Mouse (Mus musculus) embryo, embryonic 10 days (tissue): ENCODE measurements around the gene Zscan4-ps3.
"Not testable (repeated sequence)": the region's sequence is repeated elsewhere in the genome, so short reads cannot be mapped to it uniquely, and the experiment has no call there.

ENCODE experiments used
- DNase-seq: peaks from one replicate; pipeline ENCODE4 v3.0.0-alpha.2; 2015; ENCODE audit warnings: low spot score

Gene Zscan4-ps3

DNA sequence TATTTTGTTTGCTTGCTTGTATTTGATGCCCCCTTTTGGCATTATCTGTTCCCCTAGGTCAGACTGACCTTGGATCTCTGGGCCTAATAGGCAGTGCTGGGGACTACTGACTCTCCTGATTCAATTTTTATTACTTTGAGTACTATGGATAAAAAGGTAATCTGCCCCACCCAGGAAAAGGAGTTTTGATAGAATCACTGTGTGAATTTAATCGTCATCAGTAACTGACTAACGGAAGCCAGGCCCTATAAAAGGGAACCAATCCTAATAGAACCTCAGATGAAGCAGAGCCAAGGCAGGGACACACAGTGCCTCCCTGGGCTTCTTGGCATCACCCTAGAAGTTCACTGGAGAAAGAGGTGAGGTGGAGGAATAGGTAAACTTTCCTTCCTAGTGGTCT lies at the start of gene Zscan4-ps3:
TSS of gene Zscan4-ps3 (plus strand) at position 301 of the 400 bp plus-strand sequence.
- not testable (repeated sequence) for DNase-seq

DNA sequence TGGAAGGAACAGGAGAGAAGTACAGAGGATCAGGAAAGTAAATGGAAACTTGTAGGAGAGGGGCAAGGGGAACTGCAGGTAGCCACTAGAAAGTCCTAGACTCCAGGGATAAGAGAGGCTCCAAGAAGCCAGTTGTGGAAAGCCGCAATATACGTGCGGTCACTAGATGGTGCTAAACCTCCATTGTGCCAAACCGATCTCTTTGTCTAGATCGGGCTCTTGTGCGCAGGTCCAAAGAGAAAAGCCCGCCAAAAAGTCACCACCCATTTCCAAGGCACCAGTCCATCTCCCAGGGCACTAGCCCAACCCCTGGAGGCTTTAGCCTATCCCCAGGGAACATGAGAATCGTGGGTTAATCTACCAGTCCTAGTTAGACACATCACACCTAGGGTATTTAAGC lies 8.0 kb downstream of the Zscan4-ps3 start:
- peak; percentile 60 for DNase-seq
